Mouse (Mus musculus) C2C12 (cell line): ENCODE results near the gene Gm49661. TPM values are rescaled to one million over a fixed set of nuclear protein-coding genes. Genes with fewer than 3 reads are reported as not detected.

Experiments
- H3K27me3 ChIP-seq: one replicate; pipeline ENCODE4 v1.6.1; 2011; ENCODE audit not compliant: control insufficient read depth, insufficient read depth, insufficient read length
- H3K36me3 ChIP-seq: one replicate; pipeline ENCODE4 v1.6.1; 2011; ENCODE audit not compliant: control insufficient read depth, insufficient read depth
- H3K4me3 ChIP-seq: one replicate; pipeline ENCODE4 v1.5.1; 2011; ENCODE audit warnings: mild to moderate bottlenecking, control low read depth; ENCODE audit not compliant: poor library complexity, insufficient read depth, severe bottlenecking
- H3K79me2 ChIP-seq: one replicate; pipeline ENCODE4 v1.6.1; 2011; ENCODE audit not compliant: control insufficient read depth, insufficient read depth
- H3K79me3 ChIP-seq: one replicate; pipeline ENCODE4 v1.6.1; 2011; ENCODE audit warnings: low read depth, control low read depth
- H3ac ChIP-seq: one replicate; pipeline ENCODE3; 2011; ENCODE audit warnings: low read depth; ENCODE audit not compliant: control insufficient read depth, insufficient read length
- CEBPB ChIP-seq: IDR thresholded peaks from one replicate; pipeline ENCODE4 v1.6.1; 2011; ENCODE audit warnings: low read depth, mild to moderate bottlenecking, control low read depth, moderate library complexity
- CTCF ChIP-seq: IDR thresholded peaks from one replicate; pipeline ENCODE4 v1.5.1; 2011; ENCODE audit not compliant: control insufficient read depth, insufficient read depth, insufficient read length
- FOSL1 ChIP-seq: IDR thresholded peaks from one replicate; pipeline ENCODE4 v1.8.0; 2011; ENCODE audit warnings: mild to moderate bottlenecking, low read length; ENCODE audit not compliant: poor library complexity, insufficient read depth, severe bottlenecking
- MAX ChIP-seq: IDR thresholded peaks from one replicate; pipeline ENCODE4 v1.6.1; 2011; ENCODE audit warnings: mild to moderate bottlenecking, control low read depth
- MYOD1 ChIP-seq: IDR thresholded peaks from one replicate; pipeline ENCODE4 v1.6.1; 2011; ENCODE audit warnings: low read depth; ENCODE audit not compliant: control insufficient read depth, insufficient read length
- MYOG ChIP-seq: IDR thresholded peaks from one replicate; pipeline ENCODE4 v1.6.1; 2011; ENCODE audit not compliant: control insufficient read depth, insufficient read length; ENCODE audit errors: extremely low read depth
- USF1 ChIP-seq: IDR thresholded peaks from one replicate; pipeline ENCODE4 v1.6.1; 2011; ENCODE audit warnings: low read depth, mild to moderate bottlenecking, control low read depth, moderate library complexity
- polyA plus RNA-seq: library from polyadenylated mRNA; unstranded; fragments of >200 nt; fragmentation: generic; extraction: Trizol; gene quantifications from one replicate; pipeline ENCODE4 v1.2.1, GENCODE M21; 2012; ENCODE audit warnings: missing spikeins

The Gm49661 gene
- polyA plus RNA-seq, 1 experiment, result not detected

DNA sequence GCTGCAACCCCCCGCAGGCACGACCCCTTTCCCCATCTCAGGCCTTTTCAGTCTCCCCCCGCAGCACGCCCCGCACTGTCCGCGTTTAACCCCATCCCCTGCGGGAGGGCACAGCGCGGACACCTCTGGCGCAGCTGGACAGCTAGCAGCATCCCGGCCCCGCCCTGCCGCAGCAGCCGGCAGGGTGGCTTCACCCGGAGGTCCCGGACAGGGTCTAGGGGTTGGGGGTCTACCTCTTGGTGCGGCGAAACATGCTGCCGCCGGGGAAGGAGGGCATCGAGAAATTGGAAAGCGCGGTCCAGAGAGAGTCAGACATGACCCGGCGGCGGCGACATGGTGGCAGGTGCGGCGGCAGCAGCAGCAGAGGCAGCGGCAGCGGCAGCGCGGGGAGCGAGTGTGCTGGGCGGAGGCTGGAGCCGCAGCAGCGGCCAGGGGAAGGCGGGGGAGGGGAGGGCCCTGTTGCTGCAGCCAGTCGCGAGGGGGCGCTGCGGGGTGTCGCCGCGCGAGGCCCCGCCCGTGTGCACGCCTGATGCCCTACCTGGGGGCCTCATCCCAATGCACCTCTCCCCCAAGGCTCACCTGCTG lies 32.2 kb downstream of the Gm49661 start, which contains the start of gene Mast1:
Mast1 (minus strand) TSS at position 398 of the 585 bp plus-strand sequence.
- no peaks in the 10 kb centered on the region for H3K79me2 ChIP-seq
- no peak within 1 kb of the TSS for H3K4me3 ChIP-seq
- no peaks in the 10 kb centered on the region for H3K79me3 ChIP-seq
- TF ChIP-seq MYOG (no peak), USF1 (no peak), FOSL1 (no peak), CTCF (peak; percentile 59), MYOD1 (no peak), CEBPB (no peak), MAX (no peak)
- peaks cover 44% of the 10 kb centered on the region for H3K27me3 ChIP-seq
- peak within 1 kb of the TSS; percentile 35 for H3ac ChIP-seq
- no peaks in the 10 kb centered on the region for H3K36me3 ChIP-seq

DNA sequence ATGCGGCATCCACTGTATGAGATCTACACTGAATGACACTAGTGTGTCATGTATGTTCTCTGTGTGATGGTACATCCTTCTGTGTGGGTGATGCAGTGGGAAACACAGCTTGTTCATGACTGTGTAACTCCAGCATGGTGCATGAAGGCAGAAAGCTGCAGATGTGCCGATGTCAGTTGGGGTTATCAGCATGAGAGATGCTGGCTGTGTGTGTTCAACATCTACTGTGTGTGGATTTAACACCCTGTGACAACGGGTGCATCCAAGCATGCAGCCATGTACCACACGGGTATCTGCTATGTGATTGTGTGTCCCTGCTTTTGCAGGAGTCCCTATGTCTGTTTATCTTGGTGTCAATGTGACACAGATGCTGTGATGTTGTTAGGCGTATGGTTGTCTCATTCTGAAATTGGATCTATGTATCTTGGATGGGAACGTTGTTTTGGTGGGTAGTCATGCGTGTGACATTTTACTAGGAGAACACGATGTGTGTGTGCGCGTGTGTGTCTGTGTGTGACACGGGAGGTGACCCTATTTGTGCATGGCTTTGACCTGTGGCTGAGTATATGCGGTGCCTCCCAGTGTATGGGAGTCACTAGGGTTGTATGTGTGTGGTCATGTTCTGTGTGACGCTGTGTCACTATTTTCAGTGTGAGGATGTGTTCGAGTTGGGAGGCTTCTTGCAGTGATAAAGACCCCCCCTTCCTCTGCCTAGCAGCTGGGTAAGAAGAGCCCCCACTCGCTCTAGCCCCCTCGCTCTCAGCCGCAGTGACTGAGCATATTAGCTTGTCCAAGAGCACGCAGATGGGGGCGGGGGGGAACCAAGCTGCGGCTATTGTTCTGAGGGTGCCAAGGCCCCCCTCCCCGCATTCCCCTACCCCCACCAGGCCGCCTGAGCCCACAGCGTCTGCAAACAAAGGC lies 32.9 kb downstream of the Gm49661 start:
- no peak overlapping the region for H3K4me3 ChIP-seq
- no peaks in the 10 kb centered on the region for H3K79me2 ChIP-seq
- H3K27me3 ChIP-seq, result peaks cover 44% of the 10 kb centered on the region
- TF ChIP-seq FOSL1 (no peak), CEBPB (no peak), MAX (no peak), MYOG (no peak), CTCF (no peak), USF1 (no peak), MYOD1 (no peak)
- no peaks in the 10 kb centered on the region for H3K79me3 ChIP-seq
- H3ac ChIP-seq, result no peak overlapping the region
- H3K36me3 ChIP-seq, result no peaks in the 10 kb centered on the region

DNA sequence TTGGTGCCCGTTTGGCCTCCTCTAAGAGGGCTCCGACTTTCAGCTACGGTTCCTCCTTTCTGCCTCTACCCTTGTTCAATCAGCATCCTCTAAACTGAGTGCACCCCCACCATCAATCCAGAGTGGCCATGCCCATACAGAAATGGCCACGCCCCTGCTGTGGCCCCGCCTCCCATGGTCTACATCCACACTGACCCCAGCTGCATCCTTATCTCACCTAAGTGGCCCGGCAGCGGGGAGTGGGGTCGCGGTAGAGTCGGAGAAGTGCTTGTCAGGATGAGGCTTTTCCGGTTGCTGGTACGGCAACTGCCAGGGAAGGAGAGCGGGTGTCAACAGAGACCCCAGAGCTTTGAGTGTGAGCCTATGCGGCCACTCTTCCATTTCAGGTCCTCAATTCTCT lies 33.7 kb downstream of the Gm49661 start:
- H3ac ChIP-seq, result no peak overlapping the region
- H3K4me3 ChIP-seq, result no peak overlapping the region
- TF ChIP-seq CTCF (no peak), MYOD1 (no peak), MYOG (no peak), FOSL1 (no peak), MAX (no peak), CEBPB (no peak), USF1 (no peak)
- H3K79me2 ChIP-seq, result no peaks in the 10 kb centered on the region
- H3K36me3 ChIP-seq, result no peaks in the 10 kb centered on the region
- no peaks in the 10 kb centered on the region for H3K79me3 ChIP-seq
- peaks cover 47% of the 10 kb centered on the region for H3K27me3 ChIP-seq

DNA sequence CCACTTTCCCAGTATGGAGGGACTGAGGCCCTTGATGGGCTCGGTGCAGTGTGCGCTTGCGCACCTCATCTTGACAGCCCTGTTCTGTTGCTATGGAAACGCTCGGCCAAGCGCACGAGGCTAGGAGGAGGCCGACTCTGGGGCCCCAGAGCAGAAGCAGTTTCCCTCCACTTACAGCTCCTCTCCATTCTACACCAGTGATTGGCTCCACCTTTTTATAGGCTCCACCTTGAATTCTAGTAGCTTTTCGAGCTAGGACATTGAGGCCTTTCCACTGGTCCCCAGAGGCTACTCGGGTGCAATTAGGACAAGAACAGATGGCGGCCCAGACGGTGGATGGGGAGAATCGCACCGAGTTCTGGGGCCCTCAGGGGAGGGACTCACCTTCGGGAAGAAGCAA lies 34.4 kb downstream of the Gm49661 start:
- Histone ChIP-seq H3K4me3 (no peak overlapping the region), H3K79me3 (no peaks in the 10 kb centered on the region), H3K36me3 (no peaks in the 10 kb centered on the region), H3K27me3 (peaks cover 52% of the 10 kb centered on the region), H3K79me2 (no peaks in the 10 kb centered on the region), H3ac (no peak overlapping the region)
- TF ChIP-seq CEBPB, result no peak
- TF ChIP-seq CTCF, result no peak
- no peak for TF ChIP-seq MAX
- no peak for TF ChIP-seq MYOD1
- no peak for TF ChIP-seq USF1
- TF ChIP-seq MYOG, result no peak
- no peak for TF ChIP-seq FOSL1

DNA sequence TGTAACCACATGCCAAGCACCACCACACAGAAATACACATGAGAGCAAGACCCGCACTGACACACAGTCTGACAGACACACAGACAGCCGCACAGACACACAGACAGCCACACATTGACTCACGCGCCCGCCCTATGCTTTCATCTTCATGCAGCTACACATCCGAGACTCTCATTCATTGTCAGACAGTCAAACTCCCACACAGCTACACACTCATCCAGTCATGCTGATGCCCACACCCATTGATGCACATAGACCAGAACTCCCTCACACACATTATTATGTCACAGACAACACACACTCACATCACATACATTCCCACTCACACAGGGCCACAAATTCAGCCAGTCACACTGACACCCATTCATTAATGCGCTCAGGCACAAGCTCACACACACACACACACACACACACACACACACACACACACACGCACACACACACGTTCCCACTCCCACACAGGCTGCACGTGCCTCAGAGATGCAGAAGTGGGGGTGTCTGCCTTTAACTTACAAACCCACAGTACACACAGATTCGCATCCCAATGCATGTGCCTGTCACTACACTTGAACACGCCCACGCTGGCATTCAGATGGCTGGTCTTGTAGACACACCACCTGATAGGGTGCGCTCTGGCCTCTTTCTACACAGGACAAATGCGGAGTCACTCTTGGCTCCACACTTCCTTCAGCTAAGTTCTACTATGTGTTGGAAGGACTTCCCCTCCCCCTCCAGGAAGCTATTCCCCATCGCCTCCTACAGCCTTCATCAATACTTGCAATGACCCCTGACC lies 35.3 kb downstream of the Gm49661 start:
- Histone ChIP-seq H3K79me3 (no peaks in the 10 kb centered on the region), H3ac (no peak overlapping the region), H3K4me3 (no peak overlapping the region), H3K27me3 (peaks cover 57% of the 10 kb centered on the region), H3K36me3 (no peaks in the 10 kb centered on the region), H3K79me2 (no peaks in the 10 kb centered on the region)
- TF ChIP-seq USF1 (no peak), CEBPB (no peak), MYOG (no peak), FOSL1 (no peak), MYOD1 (no peak), CTCF (no peak), MAX (no peak)
